Mouse (Mus musculus) midbrain, embryonic 14.5 days (tissue): ENCODE results near the gene Gm35315. TPM values are rescaled to one million over a fixed set of nuclear protein-coding genes. Genes with fewer than 3 reads are reported as not detected.
"Not testable (repeated sequence)": the region's sequence is repeated elsewhere in the genome, so short reads cannot be mapped to it uniquely, and the experiment has no call there.

Source experiments
- ATAC-seq: fragments of 200-750 bp; cut with Nextera tagmentation; 2 replicates; pipeline ENCODE4 v1.8.0; 2017; ENCODE audit warnings: moderate number of reproducible peaks, moderate library complexity; ENCODE audit not compliant: low FRiP score, low TSS enrichment
- DNase-seq: peaks from one replicate; pipeline ENCODE4 v3.0.0-alpha.2; 2015
- H3K27ac ChIP-seq: fragments of 300-500 bp; sonication (generic); replicated peaks from 2 replicates; pipeline ENCODE4 v1.5.1; 2014; ENCODE audit warnings: mild to moderate bottlenecking, low read depth, low read length, moderate library complexity
- H3K27me3 ChIP-seq: fragments of 300-500 bp; sonication (generic); 2 replicates; pipeline ENCODE4 v1.6.1; 2014; ENCODE audit warnings: low read length, control low read depth, mixed read lengths; ENCODE audit not compliant: control insufficient read depth, insufficient read depth
- H3K36me3 ChIP-seq: fragments of 300-500 bp; sonication (generic); 2 replicates; pipeline ENCODE4 v1.6.1; 2014; ENCODE audit warnings: low read length, control low read depth; ENCODE audit not compliant: control insufficient read depth, insufficient read depth
- H3K4me1 ChIP-seq: fragments of 300-500 bp; sonication (generic); 2 replicates; pipeline ENCODE4 v1.6.1; 2014; ENCODE audit warnings: mild to moderate bottlenecking, antibody characterized with exemption, low read length, control low read depth; ENCODE audit not compliant: control insufficient read depth, insufficient read depth
- H3K4me2 ChIP-seq: fragments of 300-500 bp; sonication (generic); 2 replicates; pipeline ENCODE4 v1.6.1; 2014; ENCODE audit warnings: mild to moderate bottlenecking, low read length, moderate library complexity
- H3K4me3 ChIP-seq: fragments of 300-500 bp; sonication (generic); replicated peaks from 2 replicates; pipeline ENCODE4 v1.5.1; 2014; ENCODE audit warnings: low read depth, low read length
- H3K9ac ChIP-seq: fragments of 300-500 bp; sonication (generic); replicated peaks from 2 replicates; pipeline ENCODE4 v1.6.1; 2014; ENCODE audit warnings: mild to moderate bottlenecking, low read length, moderate library complexity
- H3K9me3 ChIP-seq: fragments of 300-500 bp; sonication (generic); 2 replicates; pipeline ENCODE4 v1.6.1; 2016; ENCODE audit warnings: low read length, control low read depth, mixed read lengths; ENCODE audit not compliant: control insufficient read depth
- WGBS: fragments of 180-500 bp; shearing (Covaris S2); extraction: QIAGEN DNeasy Blood & Tissue Kit; methylation state at CpG from one replicate; pipeline ENCODE4 v1.1.7; 2014; 5-methylcytosine and 5-hydroxymethylcytosine counted together
- polyA plus RNA-seq: library from polyadenylated mRNA; unstranded; fragments of >200 nt; fragmentation: Nextera tagmentation; extraction: Ambion mirVana; gene quantifications from 2 replicates; pipeline ENCODE4 v1.2.1, GENCODE M21; 2014

The Gm35315 gene
- polyA plus RNA-seq, 1 experiment from 2014 or later = 0.55 TPM

DNA sequence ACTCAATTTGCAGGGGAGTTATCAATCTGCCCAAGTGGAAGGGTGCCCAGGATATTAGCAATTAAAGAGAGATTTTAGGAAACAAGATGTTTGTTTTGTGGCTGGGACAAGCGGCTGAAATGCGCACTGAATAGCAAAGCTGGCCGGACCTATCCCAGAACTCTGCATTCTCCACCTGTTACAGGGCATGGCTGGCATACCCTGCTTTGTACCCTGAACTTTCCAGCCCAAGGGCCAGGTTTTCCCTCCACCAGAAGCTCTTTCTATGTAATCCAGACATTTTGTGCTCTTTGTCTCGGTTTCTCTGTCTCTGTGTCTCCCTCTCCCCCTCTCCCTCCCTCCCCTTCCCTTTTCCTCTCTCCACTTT lies 610 bp upstream of the Gm35315 start:
- ATAC-seq = 0 out of 2 replicates have a peak, but pooled peaks have one; percentile 5
- peak overlapping the region; percentile 46 for H3K4me3 ChIP-seq

GRCm38 (mm10) chr5:110091546-110091945 lies 2.7 kb downstream of the Gm35315 start:
- 67% methylated on average over 2 of the region's 2 CpGs for WGBS

More for the DNA sequence above, 610 bp upstream of the Gm35315 start:
- no peaks in the 10 kb centered on the region for H3K36me3 ChIP-seq
- no peaks in the 10 kb centered on the region for H3K27me3 ChIP-seq
- no peak overlapping the region for H3K27ac ChIP-seq
- DNase-seq = no peak
- H3K9me3 ChIP-seq = no peaks in the 10 kb centered on the region
- H3K4me1 ChIP-seq = 0 out of 2 replicates have a peak, but pooled peaks cover 6% of the 10 kb centered on the region
- 8% methylated on average over 4 of the region's 4 CpGs for WGBS
- H3K9ac ChIP-seq = peak overlapping the region; percentile 58
- H3K4me2 ChIP-seq = peak overlapping the region; percentile 73

GRCm38 (mm10) chr5:110086161-110086866 lies 7.9 kb downstream of the Gm35315 start:
- Histone ChIP-seq H3K36me3 (no peaks in the 10 kb centered on the region), H3K27ac (no peak overlapping the region), H3K4me3 (no peak overlapping the region), H3K27me3 (no peaks in the 10 kb centered on the region), H3K9me3 (peaks cover 8% of the 10 kb centered on the region; the same call in 1 of the 2 replicates), H3K9ac (no peak overlapping the region), H3K4me1 (no peaks in the 10 kb centered on the region), H3K4me2 (no peak overlapping the region)
- ATAC-seq (no peak), DNase-seq (no peak)
- 39% methylated on average over 14 of the region's 14 CpGs for WGBS

More at GRCm38 (mm10) chr5:110091546-110091945, 2.7 kb downstream of the Gm35315 start:
- Histone ChIP-seq H3K27me3 (no peaks in the 10 kb centered on the region), H3K4me1 (0 out of 2 replicates have a peak, but pooled peaks cover 6% of the 10 kb centered on the region), H3K9ac (no peak overlapping the region), H3K4me2 (no peak overlapping the region), H3K27ac (no peak overlapping the region), H3K4me3 (no peak overlapping the region), H3K36me3 (no peaks in the 10 kb centered on the region), H3K9me3 (no peaks in the 10 kb centered on the region)
- no peak for ATAC-seq
- DNase-seq = no peak

DNA sequence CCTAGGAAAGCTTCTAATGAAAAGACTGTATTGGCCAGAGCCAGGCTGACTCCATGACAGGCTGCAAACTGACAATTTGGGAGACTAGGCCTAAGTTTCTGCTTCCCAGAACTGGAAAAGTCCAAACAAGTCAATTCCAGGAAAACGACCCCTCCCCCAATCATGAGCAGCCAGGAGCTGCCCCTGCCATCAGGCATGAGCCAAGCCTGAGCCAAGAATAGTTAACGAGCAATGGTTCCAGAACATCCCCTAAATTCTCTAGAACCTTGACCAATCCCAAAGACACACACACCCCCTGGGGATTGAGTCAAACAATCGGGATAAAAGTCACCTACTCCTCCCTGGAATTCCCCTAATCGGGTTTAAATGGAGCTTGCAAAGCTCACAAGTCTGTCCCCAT lies 11.3 kb downstream of the Gm35315 start:
- no peaks in the 10 kb centered on the region for H3K27me3 ChIP-seq
- no peak overlapping the region for H3K27ac ChIP-seq
- no peaks in the 10 kb centered on the region for H3K36me3 ChIP-seq
- no peak overlapping the region for H3K9ac ChIP-seq
- DNase-seq (no peak), ATAC-seq (no peak)
- no peak overlapping the region for H3K4me3 ChIP-seq
- WGBS = 87% methylated on average over 4 of the region's 4 CpGs
- H3K4me2 ChIP-seq = no peak overlapping the region
- H3K9me3 ChIP-seq = peaks cover 30% of the 10 kb centered on the region
- no peaks in the 10 kb centered on the region for H3K4me1 ChIP-seq

DNA sequence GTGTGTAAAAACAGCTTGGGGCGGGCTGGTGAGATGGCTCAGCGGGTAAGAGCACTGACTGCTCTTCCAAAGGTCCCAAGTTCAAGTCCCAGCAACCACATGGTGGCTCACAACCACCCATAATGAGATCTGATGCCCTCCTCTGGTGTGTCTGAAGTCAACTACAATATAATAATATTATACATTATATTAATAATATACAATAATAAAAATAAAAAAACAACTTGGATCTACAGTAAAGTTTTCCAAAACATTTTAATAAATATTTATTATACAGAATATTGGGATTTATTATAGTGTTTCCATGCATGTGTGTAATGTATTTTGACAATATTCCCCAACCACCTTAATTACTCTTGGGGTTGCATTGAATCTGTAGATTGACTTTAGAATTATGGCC lies 21.8 kb downstream of the Gm35315 start, which contains the start of gene Gm17655:
TSS of gene Gm17655 (minus strand) at position 101 of the 400 bp plus-strand sequence.
- ATAC-seq, H3K4me3 ChIP-seq, H3K4me1 ChIP-seq, DNase-seq, H3K27me3 ChIP-seq, H3K9ac ChIP-seq, H3K4me2 ChIP-seq, H3K27ac ChIP-seq, H3K36me3 ChIP-seq: not testable (repeated sequence)
- 86% methylated on average over 2 of the region's 2 CpGs for WGBS
- H3K9me3 ChIP-seq = peaks cover 31% of the 10 kb centered on the region

GRCm38 (mm10) chr5:110057637-110058408 lies 36.4 kb downstream of the Gm35315 start:
- Histone ChIP-seq H3K9ac (peak overlapping the region; percentile 50), H3K36me3 (no peaks in the 10 kb centered on the region), H3K9me3 (0 out of 2 replicates have a peak, but pooled peaks cover 3% of the 10 kb centered on the region), H3K27me3 (no peaks in the 10 kb centered on the region), H3K27ac (0 out of 2 replicates have a peak overlapping the region, but pooled peaks have one; percentile 49), H3K4me1 (no peaks in the 10 kb centered on the region), H3K4me2 (peak overlapping the region; percentile 53), H3K4me3 (peak overlapping the region; percentile 45)
- 3% methylated on average over 19 of the region's 19 CpGs for WGBS
- peak; percentile 95 for ATAC-seq
- DNase-seq = peak; percentile 84

Other genes starting within 250 kb of the Gm35315 start
- 0.45 and 0.53 TPM in 2 replicates for gene Gm15446, start 171.0 kb downstream of the Gm35315 start, polyA plus RNA-seq
- 18.9 and 22.4 TPM in 2 replicates for gene Zfp932, start 97.9 kb downstream of the Gm35315 start, polyA plus RNA-seq
- gene Gm17655, start 21.9 kb downstream of the Gm35315 start, polyA plus RNA-seq = 6.8 and 7.4 TPM in 2 replicates
- gene Plcxd1, start 5.5 kb upstream of the Gm35315 start, polyA plus RNA-seq = 1.9 and 3.5 TPM in 2 replicates
- gene Gtpbp6, start 13.8 kb upstream of the Gm35315 start, polyA plus RNA-seq = 50.8 and 64.3 TPM in 2 replicates
- gene Zfp605, start 15.7 kb upstream of the Gm35315 start, polyA plus RNA-seq = 15.9 and 20.0 TPM in 2 replicates
- 82.9 and 113 TPM in 2 replicates for gene Chfr, start 41.4 kb upstream of the Gm35315 start, polyA plus RNA-seq
- 21.2 and 29.4 TPM in 2 replicates for gene Golga3, start 82.3 kb upstream of the Gm35315 start, polyA plus RNA-seq
- 26.9 and 27.8 TPM in 2 replicates for gene Ankle2, start 136.6 kb upstream of the Gm35315 start, polyA plus RNA-seq
- 109 and 113 TPM in 2 replicates for gene Pgam5, start 175.5 kb upstream of the Gm35315 start, polyA plus RNA-seq
- gene Pxmp2, start 191.8 kb upstream of the Gm35315 start, polyA plus RNA-seq = 10.4 and 10.8 TPM in 2 replicates
- gene Pole, start 191.9 kb upstream of the Gm35315 start, polyA plus RNA-seq = 7.8 and 8.4 TPM in 2 replicates
- gene P2rx2, start 248.8 kb upstream of the Gm35315 start, polyA plus RNA-seq = 5.2 and 6.7 TPM in 2 replicates